Mouse (Mus musculus) spleen, postnatal 10 days (tissue): Measurements from ENCODE around the gene Sh3pxd2a.

Experiments
- DNase-seq, 2 experiments: peaks; one replicate each; pipeline ENCODE4 v3.0.0; 2021 to 2022; ENCODE audit warnings: low spot score in 2 of 2

The Sh3pxd2a gene

GRCm38 (mm10) chr19:47314076-47314941, 149.9 kb downstream of the Sh3pxd2a start:
- peak in 1 of 2 experiments; percentile 37 for DNase-seq

- DNase-seq: no peak
Measured at GRCm38 (mm10) chr19:47313387-47314075, 150.7 kb downstream of the Sh3pxd2a start.

- DNase-seq: no peak
Measured at GRCm38 (mm10) chr19:47311162-47311561, 153.0 kb downstream of the Sh3pxd2a start.

GRCm38 (mm10) chr19:47309824-47310223, 154.4 kb downstream of the Sh3pxd2a start:
- DNase-seq: no peak

GRCm38 (mm10) chr19:47306917-47307315, 157.3 kb downstream of the Sh3pxd2a start:
- DNase-seq: no peak

- DNase-seq: no peak
Measured at GRCm38 (mm10) chr19:47306128-47306916, 157.9 kb downstream of the Sh3pxd2a start.

GRCm38 (mm10) chr19:47305401-47305800, 158.8 kb downstream of the Sh3pxd2a start:
- no peak for DNase-seq

- DNase-seq: no peak
Measured at GRCm38 (mm10) chr19:47304170-47304745, 159.9 kb downstream of the Sh3pxd2a start.

GRCm38 (mm10) chr19:47303128-47303527, 161.1 kb downstream of the Sh3pxd2a start:
- DNase-seq: no peak

GRCm38 (mm10) chr19:47302191-47302852, 161.9 kb downstream of the Sh3pxd2a start:
- no peak for DNase-seq

GRCm38 (mm10) chr19:47301303-47302190, 162.7 kb downstream of the Sh3pxd2a start:
- no peak for DNase-seq

GRCm38 (mm10) chr19:47298100-47298499, 166.1 kb downstream of the Sh3pxd2a start:
- DNase-seq: no peak

GRCm38 (mm10) chr19:47292451-47292951, 171.7 kb downstream of the Sh3pxd2a start:
- DNase-seq: no peak

- peak in 1 of 2 experiments; percentile 14 for DNase-seq
Measured at GRCm38 (mm10) chr19:47291307-47292080, 172.7 kb downstream of the Sh3pxd2a start.

- no peak for DNase-seq
Measured at GRCm38 (mm10) chr19:47286886-47287450, 177.2 kb downstream of the Sh3pxd2a start.

GRCm38 (mm10) chr19:47285581-47285980, 178.6 kb downstream of the Sh3pxd2a start:
- DNase-seq: no peak

GRCm38 (mm10) chr19:47282688-47283215, 181.4 kb downstream of the Sh3pxd2a start:
- DNase-seq: no peak

GRCm38 (mm10) chr19:47282050-47282454, 182.1 kb downstream of the Sh3pxd2a start:
- no peak for DNase-seq
